Mouse (Mus musculus) MEL (cell line): ENCODE results near the gene Slc19a1.

Source experiments
- CHD2 ChIP-seq: IDR thresholded peaks from 2 replicates; pipeline ENCODE4 v1.6.1; 2011; ENCODE audit warnings: low read length, improper control_type of control experiment
- CTCF ChIP-seq, 3 experiments: IDR thresholded peaks in 2 of 3; conservative IDR thresholded peaks in 1 of 3; 2 replicates each; pipeline ENCODE4 v1.5.1; 2011 to 2012; ENCODE audit warnings: low read length in 3 of 3, low read depth in 2 of 3, mild to moderate bottlenecking in 2 of 3, improper control_type of control experiment in 1 of 3, inconsistent platforms in 1 of 3, mixed read lengths in 1 of 3, moderate library complexity in 1 of 3; ENCODE audit not compliant: control insufficient read depth in 1 of 3, insufficient read depth in 1 of 3, poor library complexity in 1 of 3, severe bottlenecking in 1 of 3
- EP300 ChIP-seq, 2 experiments: IDR thresholded peaks; 2 replicates each; pipeline ENCODE4 v1.6.1; 2011; ENCODE audit warnings: improper control_type of control experiment in 2 of 2, low read length in 2 of 2, low read depth in 1 of 2, mild to moderate bottlenecking in 1 of 2
- ETS1 ChIP-seq: IDR thresholded peaks from 2 replicates; pipeline ENCODE4 v1.6.1; 2012; ENCODE audit warnings: low read depth, mild to moderate bottlenecking, inconsistent platforms, low read length, improper control_type of control experiment, moderate library complexity
- MXI1 ChIP-seq: IDR thresholded peaks from 2 replicates; pipeline ENCODE4 v1.6.1; 2011; ENCODE audit warnings: mild to moderate bottlenecking, low read depth, low read length, improper control_type of control experiment
- NELFE ChIP-seq: IDR thresholded peaks from 2 replicates; pipeline ENCODE4 v1.6.1; 2011; ENCODE audit warnings: low read depth, low read length, improper control_type of control experiment
- POLR2A ChIP-seq, 2 experiments: IDR thresholded peaks; 2 replicates each; pipeline ENCODE4 v1.6.1; 2011 to 2012; ENCODE audit warnings: low read length in 2 of 2, mild to moderate bottlenecking in 2 of 2, control low read depth in 1 of 2, improper control_type of control experiment in 1 of 2, low read depth in 1 of 2, moderate library complexity in 1 of 2; ENCODE audit not compliant: control insufficient read depth in 1 of 2, insufficient read depth in 1 of 2, poor library complexity in 1 of 2
- TAL1 ChIP-seq: IDR thresholded peaks from 2 replicates; pipeline ENCODE4 v1.6.1; 2012; ENCODE audit warnings: mild to moderate bottlenecking, inconsistent platforms, low read length, moderate library complexity, mixed read lengths

DNA sequence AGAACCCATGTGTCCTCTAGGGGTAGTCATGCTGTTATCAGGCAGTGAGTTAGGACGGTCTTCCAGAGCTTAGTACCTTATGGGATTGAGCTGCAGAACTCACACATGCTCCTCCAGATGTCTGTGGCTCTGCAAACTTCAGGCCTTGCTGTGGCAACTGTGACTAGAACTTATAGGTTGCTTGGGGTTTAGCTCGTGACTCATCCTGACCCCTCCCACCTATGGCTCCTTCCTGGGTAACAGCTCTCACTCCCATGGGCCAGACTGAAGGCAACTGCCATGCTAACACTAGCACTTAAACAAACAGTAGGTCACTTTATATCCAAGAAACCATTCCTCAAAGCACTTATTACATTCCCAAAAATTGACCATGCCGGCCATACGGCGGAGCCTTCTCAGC, 1.4 kb upstream of the Slc19a1 start:
- no peak for TF ChIP-seq POLR2A (IDR thresholded peaks at IDR 0.05; ENCODE audit: control insufficient read depth in 1 of 2, insufficient read depth in 1 of 2, low read depth in 1 of 2, low read length in 2 of 2, poor library complexity in 1 of 2)
- no peak for TF ChIP-seq TAL1
- no peak for TF ChIP-seq CHD2
- no peak for TF ChIP-seq CTCF (IDR thresholded peaks at IDR 0.05 in 2 of 3, conservative IDR thresholded peaks at IDR 0.05 in 1 of 3; ENCODE audit: control insufficient read depth in 1 of 3, insufficient read depth in 1 of 3, low read depth in 2 of 3, low read length in 3 of 3, poor library complexity in 1 of 3, severe bottlenecking in 1 of 3)
- TF ChIP-seq MXI1: no peak
- no peak for TF ChIP-seq ETS1
- TF ChIP-seq NELFE: no peak
- TF ChIP-seq EP300 (IDR thresholded peaks at IDR 0.05; ENCODE audit: low read depth in 1 of 2, low read length in 2 of 2): no peak
